Mouse (Mus musculus): ENCODE results near the gene 9430015G10Rik.

DNA sequence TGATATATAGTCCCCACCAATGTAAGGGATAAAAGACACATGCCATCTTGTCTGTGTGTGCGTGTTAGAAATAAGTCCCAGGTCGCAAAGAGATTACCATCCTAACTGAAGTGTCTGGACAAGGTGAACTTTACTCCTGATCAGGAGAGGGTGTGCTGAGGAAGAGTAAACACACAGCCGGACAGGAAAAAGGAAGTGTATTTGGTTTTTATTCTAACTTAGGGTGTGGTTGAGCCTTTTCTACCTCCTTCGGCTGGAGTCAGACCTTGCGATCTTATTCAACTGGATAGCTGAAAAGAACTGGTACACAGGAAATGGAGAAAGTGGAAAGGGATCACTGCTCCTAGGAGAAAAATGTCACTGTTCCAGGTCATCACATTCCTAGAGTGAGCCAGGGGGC, 9.3 kb upstream of the 9430015G10Rik start:
- TF ChIP-seq CTCF (IDR thresholded peaks at IDR 0.05; ENCODE audit: low read depth) (no peak), EP300 (IDR thresholded peaks at IDR 0.05; ENCODE audit: low read depth) (no peak)
